Mouse (Mus musculus): ENCODE data around the gene Gpd1.
A peak's percentile ranks its signal among the peaks of the same experiment; 100 is the strongest.

The Gpd1 gene

GRCm38 (mm10) chr15:99701999-99702900 lies 15.1 kb upstream of the Gpd1 start, which contains the start of gene Smarcd1:
TSS of gene Smarcd1 (plus strand) at chr15:99702129.
- peak; percentile 94 for DNase-seq (ENCODE audit: low spot score)

DNA sequence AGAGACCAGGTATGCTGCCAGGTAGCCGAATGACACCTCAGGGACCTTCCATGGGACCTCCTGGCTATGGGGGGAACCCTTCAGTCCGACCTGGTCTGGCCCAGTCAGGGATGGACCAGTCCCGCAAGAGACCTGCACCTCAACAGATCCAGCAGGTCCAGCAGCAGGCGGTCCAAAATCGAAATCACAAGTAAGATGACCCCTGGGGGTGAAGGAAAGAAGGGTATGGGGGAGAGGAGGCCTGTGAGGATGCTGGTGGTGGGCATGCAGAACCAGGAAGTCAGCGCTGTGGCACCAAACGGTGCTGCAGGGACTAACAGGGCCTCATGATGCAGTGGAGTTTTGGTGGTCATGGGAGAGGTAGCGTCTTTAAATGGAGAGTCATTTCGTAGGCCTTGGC lies 14.2 kb upstream of the Gpd1 start:
- no peak for DNase-seq (ENCODE audit: low spot score)

- DNase-seq (ENCODE audit: low spot score): no peak
Observed at GRCm38 (mm10) chr15:99703676-99704040, 13.7 kb upstream of the Gpd1 start.

GRCm38 (mm10) chr15:99704041-99704681 lies 13.2 kb upstream of the Gpd1 start:
- DNase-seq (ENCODE audit: low spot score): no peak

GRCm38 (mm10) chr15:99704881-99705280 lies 12.4 kb upstream of the Gpd1 start:
- no peak for DNase-seq (ENCODE audit: low spot score)

GRCm38 (mm10) chr15:99705440-99706048 lies 11.8 kb upstream of the Gpd1 start, which contains the start of gene Gm17349:
TSS of gene Gm17349 (minus strand) at chr15:99705490.
- peak; percentile 56 for DNase-seq (ENCODE audit: low spot score)

GRCm38 (mm10) chr15:99708176-99708575 lies 9.1 kb upstream of the Gpd1 start:
- no peak for DNase-seq (ENCODE audit: low spot score)

GRCm38 (mm10) chr15:99710221-99711190 lies 6.8 kb upstream of the Gpd1 start:
- no peak for DNase-seq (ENCODE audit: low spot score)

- DNase-seq (ENCODE audit: low spot score): no peak
Observed at GRCm38 (mm10) chr15:99711491-99711890, 5.8 kb upstream of the Gpd1 start.

DNA sequence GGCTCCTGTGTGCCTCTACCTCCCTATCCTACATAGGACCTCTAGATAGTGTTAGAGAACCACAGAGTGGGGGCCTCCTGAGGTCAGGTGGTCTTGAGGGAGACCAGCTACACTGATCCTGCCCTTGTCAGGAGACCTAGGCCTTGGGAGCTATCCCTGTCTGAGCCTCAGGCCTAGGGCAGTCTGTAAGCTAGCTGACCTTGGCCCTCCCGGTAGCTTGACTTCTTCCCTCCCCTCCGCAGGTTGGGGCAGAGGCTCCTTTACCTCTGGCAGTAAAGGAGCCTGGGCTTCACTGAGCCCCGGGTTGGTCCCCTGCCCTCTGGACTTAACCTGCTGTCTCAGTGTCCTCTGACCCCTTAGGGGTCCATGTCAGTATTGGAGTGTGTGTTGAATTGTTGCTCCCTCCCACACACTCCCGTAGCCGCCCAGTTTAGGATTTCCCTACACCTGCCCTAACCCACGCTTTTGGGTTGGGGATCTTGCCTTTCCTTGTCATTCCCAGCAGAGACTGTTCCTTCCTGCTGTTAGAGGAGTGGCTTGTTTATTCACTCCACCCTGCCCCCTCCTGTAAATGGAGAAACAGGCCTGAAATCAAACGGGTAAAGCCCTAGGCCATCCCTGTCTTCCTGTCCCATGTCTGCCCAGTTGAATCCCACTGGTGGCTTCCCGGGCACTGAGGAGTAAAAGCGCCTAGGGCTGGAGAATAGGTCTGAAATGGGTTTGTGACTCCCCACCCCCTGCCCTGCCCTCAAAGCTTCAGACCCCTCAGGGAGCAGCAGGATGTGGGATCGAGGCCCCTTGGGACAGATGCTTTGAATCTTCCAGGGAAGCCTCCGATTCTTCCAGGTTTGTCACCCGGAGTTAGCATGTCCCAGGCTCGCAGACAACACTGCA lies 4.4 kb upstream of the Gpd1 start:
- no peak for DNase-seq (ENCODE audit: low spot score)

- DNase-seq (ENCODE audit: low spot score): no peak
Observed at GRCm38 (mm10) chr15:99713569-99713968, 3.7 kb upstream of the Gpd1 start.

DNA sequence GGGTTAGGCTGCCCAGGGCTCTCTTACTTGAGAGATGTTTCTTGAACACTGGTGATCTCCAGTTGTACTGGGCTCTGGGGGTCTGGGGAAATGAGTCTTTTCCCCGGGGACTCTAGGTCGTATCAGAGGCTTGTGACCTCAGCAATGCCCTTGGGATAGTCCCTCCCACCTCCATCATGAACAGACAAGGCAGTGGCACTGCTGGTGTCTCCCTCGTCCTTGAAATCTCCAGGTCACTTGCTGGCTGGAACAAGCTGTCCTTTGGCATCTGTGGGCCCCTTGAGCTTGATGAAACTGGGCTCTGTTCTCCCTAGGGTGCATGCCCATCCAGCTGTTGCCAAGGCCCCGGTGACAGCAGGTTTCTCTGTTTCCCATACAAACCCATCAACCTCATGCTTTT lies 3.1 kb upstream of the Gpd1 start:
- DNase-seq (ENCODE audit: low spot score): no peak

GRCm38 (mm10) chr15:99714858-99715257 lies 2.5 kb upstream of the Gpd1 start:
- DNase-seq (ENCODE audit: low spot score): peak; percentile 75

GRCm38 (mm10) chr15:99715361-99715865 lies 1.9 kb upstream of the Gpd1 start:
- DNase-seq (ENCODE audit: low spot score): no peak

DNA sequence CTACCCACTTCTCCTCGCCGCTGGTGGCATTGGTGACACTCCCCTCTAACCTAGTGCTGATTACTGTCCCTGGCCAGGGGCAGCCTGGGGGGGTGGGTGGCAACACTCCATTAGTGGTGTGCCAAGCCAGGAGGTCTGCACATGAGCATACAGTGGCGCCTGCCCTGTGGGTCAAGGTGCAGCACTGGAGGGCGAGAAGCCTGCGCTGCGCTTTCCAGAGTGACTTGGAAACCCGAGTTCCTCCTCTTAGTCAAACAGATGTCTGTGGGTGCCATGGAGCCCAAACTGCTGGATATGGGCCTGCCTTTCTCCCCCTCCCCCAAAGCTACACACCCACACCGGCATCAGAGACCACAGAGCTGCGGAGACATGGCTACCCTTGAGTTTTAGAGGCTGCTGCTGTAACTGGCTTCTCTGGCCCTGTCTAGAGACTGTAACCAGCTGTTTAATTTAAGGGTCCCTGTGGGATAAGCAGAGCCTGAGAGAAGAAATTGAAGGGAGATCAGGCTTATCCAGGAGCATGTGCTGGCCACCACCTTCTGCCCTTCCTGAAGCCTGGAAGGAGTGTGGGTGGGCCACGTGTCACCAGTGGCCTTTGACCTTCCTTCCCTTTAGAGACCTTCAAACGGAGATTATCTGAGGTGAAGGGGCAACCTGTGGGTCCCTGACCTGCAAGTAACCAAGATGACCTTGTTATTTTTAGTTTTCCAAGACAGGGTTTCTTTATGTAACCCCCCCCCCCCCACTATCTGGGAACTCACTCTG lies 1.2 kb upstream of the Gpd1 start:
- no peak for DNase-seq (ENCODE audit: low spot score)

- DNase-seq (ENCODE audit: low spot score): no peak
Observed at GRCm38 (mm10) chr15:99716814-99717213, 501 bp upstream of the Gpd1 start.

- DNase-seq (ENCODE audit: low spot score): no peak
Observed at GRCm38 (mm10) chr15:99718461-99719021, 1.2 kb downstream of the Gpd1 start.

- no peak for DNase-seq (ENCODE audit: low spot score)
Observed at GRCm38 (mm10) chr15:99719865-99720264, 2.5 kb downstream of the Gpd1 start.

Measured in urinary bladder, postnatal 14 days (tissue).